Mouse (Mus musculus) CD8-positive naive resting alpha-beta T cell, adult 57 days (primary cell): ENCODE measurements around the gene Taf6l. TPM values are rescaled to one million over a fixed set of nuclear protein-coding genes. Genes with fewer than 3 reads are reported as not detected.

Experiments used
- total RNA-seq: library from RNA; stranded (reverse); gene quantifications from one replicate; pipeline ENCODE4 v1.2.4, GENCODE M21; 2023

Taf6l gene
- total RNA-seq: 10.3 TPM

GRCm38 (mm10) chr19:8786008-8786781, at the start of gene Taf6l:
TSS of gene Taf6l (minus strand) at chr19:8786417.

GRCm38 (mm10) chr19:8829660-8830059, 43.4 kb upstream of the Taf6l start, which contains the start of gene AC129217.1:
TSS of gene AC129217.1 (plus strand) at chr19:8829773.

DNA sequence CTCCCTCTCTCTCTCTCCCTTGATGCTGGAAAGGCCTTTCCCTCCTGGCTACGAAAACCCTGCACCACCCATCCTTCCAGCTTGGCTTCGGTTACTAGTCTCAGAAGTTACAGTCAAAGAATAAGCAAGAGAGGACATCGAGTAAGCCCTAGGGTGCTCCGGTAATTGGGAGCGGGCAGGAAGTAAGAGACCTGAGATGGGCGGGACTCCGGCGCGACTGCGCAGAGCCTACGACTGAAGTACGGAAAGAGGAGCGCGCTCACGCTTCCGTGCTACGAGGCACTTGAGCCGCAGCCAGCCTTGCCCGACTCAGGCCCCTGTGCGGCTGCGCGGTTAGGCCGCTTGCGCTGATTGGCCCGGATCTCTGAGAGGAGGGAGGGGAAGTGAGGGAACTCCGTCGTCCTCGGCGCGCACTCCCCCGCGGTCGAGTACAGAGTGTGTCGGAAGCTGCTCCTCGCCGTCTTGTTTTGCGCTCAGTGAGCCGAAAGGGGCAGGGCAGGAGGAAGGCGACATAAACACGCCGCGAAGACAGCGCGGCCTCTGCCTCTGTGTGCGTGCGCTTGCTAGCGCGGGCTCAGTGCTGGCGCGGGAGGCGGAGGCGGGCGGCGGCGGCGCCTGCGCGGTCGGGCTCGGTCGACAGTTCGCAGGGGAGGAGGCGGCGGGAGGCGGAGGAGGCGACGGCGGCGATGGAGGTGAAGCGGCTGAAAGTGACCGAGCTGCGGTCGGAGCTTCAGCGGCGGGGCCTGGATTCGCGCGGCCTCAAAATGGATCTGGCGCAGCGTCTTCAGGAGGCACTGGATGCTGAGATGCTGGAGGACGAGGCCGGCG, 33.6 kb upstream of the Taf6l start, which contains the start of gene Hnrnpul2:
Hnrnpul2 (plus strand) TSS at position 415 of the 828 bp plus-strand sequence.

DNA sequence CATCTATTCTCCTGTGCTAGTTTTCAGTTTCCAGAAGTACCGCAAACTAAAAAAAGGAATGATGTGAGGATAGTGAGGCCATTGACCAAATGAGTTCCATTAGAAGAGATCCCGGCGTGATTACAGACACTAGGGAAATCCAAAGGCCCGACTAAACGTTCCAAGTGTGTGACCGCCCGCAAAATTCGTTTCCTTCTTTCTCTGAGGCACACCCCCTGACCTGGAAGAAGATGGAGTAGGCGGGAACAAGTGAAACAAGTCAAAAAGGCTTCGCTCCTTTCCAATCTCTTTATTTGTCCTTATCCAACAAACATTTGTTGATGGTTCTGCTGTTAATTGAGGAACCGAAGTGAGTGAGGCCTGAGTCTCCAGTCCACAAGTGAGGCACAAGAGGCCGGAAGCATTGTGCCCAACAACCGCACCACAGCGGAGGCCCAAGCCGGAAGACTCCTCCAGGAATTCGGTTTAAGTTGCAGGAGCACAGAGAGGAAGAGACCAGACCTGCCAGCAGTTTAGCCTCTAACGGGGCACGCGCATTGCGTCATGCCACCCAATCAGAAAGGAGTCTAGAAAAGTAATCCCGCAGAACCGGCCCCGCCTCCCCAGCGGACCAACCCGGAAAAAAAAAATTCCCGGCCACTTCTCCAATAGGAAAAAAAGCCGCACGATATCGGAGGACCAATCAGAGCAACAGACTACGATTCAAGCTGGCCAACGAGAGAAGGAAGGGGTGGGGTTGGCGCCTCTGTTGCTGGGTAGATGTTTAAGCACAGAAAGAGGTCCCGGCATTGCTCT, 32.8 kb upstream of the Taf6l start, which contains the start of gene Ttc9c:
Ttc9c (minus strand) TSS at position 533 of the 795 bp plus-strand sequence.

GRCm38 (mm10) chr19:8802130-8802821, 16.1 kb upstream of the Taf6l start, which contains the start of gene Zbtb3:
TSS of gene Zbtb3 (plus strand) at chr19:8802555.

DNA sequence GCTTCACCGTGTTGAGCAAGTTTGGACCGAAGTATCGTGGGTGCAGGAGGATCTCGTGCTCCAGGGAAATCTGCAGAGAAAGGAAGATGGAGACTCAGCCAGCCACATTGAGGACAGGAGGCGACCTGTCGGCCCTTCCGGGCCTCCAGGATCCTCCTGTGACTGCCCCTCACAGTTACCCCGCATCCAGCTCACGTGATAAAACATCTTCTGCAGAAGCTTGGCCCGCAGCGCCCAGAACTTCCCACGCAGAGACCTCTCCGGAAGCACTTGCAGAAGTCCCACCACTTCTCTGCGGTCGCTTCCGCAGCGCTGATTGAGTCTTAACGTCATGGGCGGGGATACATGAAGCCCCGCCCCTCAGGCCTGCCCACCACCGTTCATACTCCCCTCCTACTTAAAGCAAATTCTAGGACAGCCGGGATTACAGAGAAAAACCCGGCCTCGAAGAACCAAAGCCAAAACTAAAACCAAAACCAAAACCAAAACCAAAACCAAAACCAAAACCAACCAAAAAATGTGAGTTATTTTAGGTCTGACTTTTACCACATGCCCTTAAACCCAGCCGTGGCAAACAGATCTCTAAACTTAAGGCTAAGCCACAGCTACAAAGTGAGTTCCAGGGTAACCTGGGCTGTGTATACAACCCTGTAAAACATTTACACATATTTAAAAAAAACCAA, 12.2 kb upstream of the Taf6l start, which contains the start of gene Polr2g:
Polr2g (minus strand) TSS at position 314 of the 683 bp plus-strand sequence.

GRCm38 (mm10) chr19:8774086-8774835, 12.0 kb downstream of the Taf6l start, which contains the start of gene Tmem179b:
TSS of gene Tmem179b (minus strand) at chr19:8774467.

GRCm38 (mm10) chr19:8770567-8771270, 15.5 kb downstream of the Taf6l start, which contains the start of gene Tmem223:
TSS of gene Tmem223 (plus strand) at chr19:8770996.

GRCm38 (mm10) chr19:8756635-8757387, 29.4 kb downstream of the Taf6l start, which contains the start of gene Nxf1:
TSS of gene Nxf1 (plus strand) at chr19:8757073.

DNA sequence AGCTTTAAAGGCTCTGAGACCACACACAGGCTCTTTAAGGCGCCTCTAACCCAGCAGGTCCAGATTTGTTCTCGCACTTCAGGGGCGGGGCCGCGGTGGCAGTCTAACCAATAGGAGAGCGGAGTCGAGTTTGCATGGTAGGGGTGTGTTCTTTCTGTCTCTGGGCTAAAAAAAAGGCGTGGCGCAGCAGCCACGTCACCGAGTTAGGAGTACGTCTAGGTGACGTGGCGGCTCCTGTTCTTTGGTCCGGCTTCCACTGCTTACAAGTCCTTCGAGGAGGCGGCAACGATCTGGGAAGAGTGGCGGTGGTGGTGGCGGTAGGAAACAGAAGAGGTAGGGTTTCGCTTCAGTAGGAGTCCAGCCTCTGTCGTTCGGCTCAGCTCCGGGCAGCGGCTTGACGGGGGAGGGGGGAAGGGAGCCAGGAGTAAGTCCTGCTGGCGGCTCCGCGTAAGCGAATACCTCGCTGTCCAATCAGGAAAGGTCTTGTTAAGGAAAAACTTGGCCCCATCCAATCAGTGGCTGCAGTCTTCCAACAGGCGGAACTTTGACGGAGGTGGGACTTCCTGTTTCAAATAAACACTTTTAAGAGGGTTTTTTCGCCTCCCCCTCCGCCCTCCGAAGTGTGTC, 44.9 kb downstream of the Taf6l start, which contains the start of gene Stx5a:
Stx5a (plus strand) TSS at position 171 of the 627 bp plus-strand sequence.

DNA sequence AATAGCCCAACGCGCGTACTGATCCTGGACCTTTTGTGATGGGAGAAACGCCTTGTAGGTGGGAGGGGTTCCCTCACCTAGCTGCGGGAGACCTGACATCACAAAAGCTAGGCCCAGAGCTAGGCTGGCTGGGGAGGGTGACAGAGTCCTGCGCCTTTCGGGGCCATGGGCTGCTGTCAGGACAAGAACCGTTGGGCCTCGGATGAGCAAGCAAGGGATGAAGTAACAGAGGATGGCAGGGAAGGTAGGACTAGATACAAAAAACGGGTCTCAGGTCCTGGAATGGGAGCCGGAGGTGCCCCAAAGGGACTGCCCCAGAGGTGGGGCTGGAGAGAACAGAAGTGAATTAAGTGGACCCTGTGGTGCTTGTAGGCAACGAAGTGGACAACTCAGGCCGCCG, 45.6 kb downstream of the Taf6l start, which contains the start of gene 1700092M07Rik:
1700092M07Rik (plus strand) TSS at position 116 of the 400 bp plus-strand sequence.

GRCm38 (mm10) chr19:8735389-8736159, 50.6 kb downstream of the Taf6l start, which contains the start of gene Wdr74:
TSS of gene Wdr74 (plus strand) at chr19:8735827.

Other genes with a start within 250 kb of the Taf6l start
- not detected for gene Slc22a8, start 195.2 kb downstream of the Taf6l start, total RNA-seq
- not detected for gene Slc22a6, start 168.4 kb downstream of the Taf6l start, total RNA-seq
- gene Chrm1, start 122.6 kb downstream of the Taf6l start, total RNA-seq: not detected
- 222 TPM for gene Slc3a2, start 63.0 kb downstream of the Taf6l start, total RNA-seq
- 116 TPM for gene Wdr74, start 50.6 kb downstream of the Taf6l start, total RNA-seq
- gene 1700092M07Rik, start 45.7 kb downstream of the Taf6l start, total RNA-seq: 10.2 TPM
- 221 TPM for gene Stx5a, start 45.0 kb downstream of the Taf6l start, total RNA-seq
- 393 TPM for gene Nxf1, start 29.3 kb downstream of the Taf6l start, total RNA-seq
- gene Tmem223, start 15.4 kb downstream of the Taf6l start, total RNA-seq: 39.0 TPM
- gene Tmem179b, start 11.9 kb downstream of the Taf6l start, total RNA-seq: 75.2 TPM
- gene Polr2g, start 12.2 kb upstream of the Taf6l start, total RNA-seq: 59.8 TPM
- 0.58 TPM for gene Zbtb3, start 16.1 kb upstream of the Taf6l start, total RNA-seq
- gene Ttc9c, start 32.9 kb upstream of the Taf6l start, total RNA-seq: 22.9 TPM
- 99.6 TPM for gene Hnrnpul2, start 33.6 kb upstream of the Taf6l start, total RNA-seq
- gene AC129217.1, start 43.4 kb upstream of the Taf6l start, total RNA-seq: 16.8 TPM
- 41.8 TPM for gene Bscl2, start 51.0 kb upstream of the Taf6l start, total RNA-seq
- not detected for gene Gng3, start 52.8 kb upstream of the Taf6l start, total RNA-seq
- gene Lrrn4cl, start 64.4 kb upstream of the Taf6l start, total RNA-seq: 0.61 TPM
- gene Ubxn1, start 85.1 kb upstream of the Taf6l start, total RNA-seq: 113 TPM
- gene Uqcc3, start 94.5 kb upstream of the Taf6l start, total RNA-seq: 31.5 TPM
- gene Lbhd1, start 97.3 kb upstream of the Taf6l start, total RNA-seq: 9.4 TPM
- gene Gm49403, start 97.5 kb upstream of the Taf6l start, total RNA-seq: not detected
- 33.6 TPM for gene 1810009A15Rik, start 102.4 kb upstream of the Taf6l start, total RNA-seq
- gene Gm49416, start 102.5 kb upstream of the Taf6l start, total RNA-seq: 7.6 TPM
- gene Ints5, start 106.6 kb upstream of the Taf6l start, total RNA-seq: 21.6 TPM
- gene Ganab, start 111.7 kb upstream of the Taf6l start, total RNA-seq: 152 TPM
- 60.9 TPM for gene B3gat3, start 134.0 kb upstream of the Taf6l start, total RNA-seq
- 6.9 TPM for gene Rom1, start 142.9 kb upstream of the Taf6l start, total RNA-seq
- gene Eml3, start 143.1 kb upstream of the Taf6l start, total RNA-seq: 86.8 TPM
- gene Mta2, start 155.5 kb upstream of the Taf6l start, total RNA-seq: 164 TPM
- gene Tut1, start 167.4 kb upstream of the Taf6l start, total RNA-seq: 42.6 TPM
- 614 TPM for gene Eef1g, start 180.6 kb upstream of the Taf6l start, total RNA-seq
- gene Ahnak, start 202.9 kb upstream of the Taf6l start, total RNA-seq: 120 TPM